ENCODE assay signal across 9 mouse cellular contexts in the genomic region with DNA sequence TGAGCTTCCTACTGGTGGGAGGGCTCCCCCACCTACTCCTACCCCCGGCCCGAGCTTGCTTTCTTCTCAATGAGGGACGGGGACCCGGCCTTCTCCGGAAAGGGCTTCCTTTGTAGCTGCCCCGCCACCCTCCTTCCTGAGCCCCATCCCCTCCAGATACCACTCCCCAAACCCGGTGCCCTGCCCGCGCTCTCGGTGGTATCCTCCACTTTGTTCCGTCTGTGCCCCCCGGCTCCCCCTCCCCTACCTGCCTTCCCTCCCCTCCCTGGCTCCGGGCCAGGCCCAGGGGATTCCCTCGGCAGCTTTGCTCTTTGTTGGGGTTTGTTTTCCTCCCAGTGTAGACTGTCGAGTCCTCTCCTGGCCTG. TPM values are rescaled to one million over a fixed set of nuclear protein-coding genes. Genes with fewer than 3 reads are reported as not detected.
DNase-seq lines count a peak whose midpoint lies in the region; ATAC-seq and TF ChIP-seq lines count a peak whose summit lies in the region.
"Had no signal": no experiment of that assay in that cellular context is flagged by ENCODE, and none has a peak within 500 bp of the region (broad histone marks: within the 10 kb centered on the region; RNA-seq: fewer than 3 reads in every experiment).

No protein-coding gene starts in this region.

- no peak for TF ChIP-seq CTCF in C2C12 (IDR thresholded peaks at IDR 0.05; ENCODE audit: control insufficient read depth, insufficient read depth, insufficient read length)

- DNase-seq in embryonic facial prominence, embryonic 10.5 days (ENCODE audit: low spot score): no peak
- peak; percentile 73 for DNase-seq in naive thymus-derived CD4-positive, alpha-beta T cell, adult 2 months (ENCODE audit: low read depth)
- no peak for DNase-seq in Muller cell, postnatal 12 days (ENCODE audit: inconsistent ontology term)

- WGBS in embryonic facial prominence, embryonic 10.5 days: under 1% methylated on average over 15 of the region's 15 CpGs
- WGBS in intestine, embryonic 15.5 days: under 1% methylated on average over 15 of the region's 15 CpGs

- H3ac ChIP-seq in C2C12 (ENCODE audit: control insufficient read depth, insufficient read length, low read depth): peak overlapping the region; percentile 62

- H3K4me3 ChIP-seq in erythroblast, embryonic 14.5 days (replicated peaks): peak overlapping the region; percentile 66
- peak overlapping the region; percentile 67 for H3K4me3 ChIP-seq in C2C12 (ENCODE audit: insufficient read depth, poor library complexity, severe bottlenecking)
- peak overlapping the region; percentile 99 for H3K4me3 ChIP-seq in embryonic facial prominence, embryonic 10.5 days
- peak overlapping the region; percentile 95 for H3K4me3 ChIP-seq in intestine, embryonic 15.5 days (replicated peaks)

- peaks cover 53% of the 10 kb centered on the region for H3K79me2 ChIP-seq in C2C12 (ENCODE audit: control insufficient read depth, insufficient read depth)

- H3K79me3 ChIP-seq in C2C12 (ENCODE audit: low read depth): peaks cover 34% of the 10 kb centered on the region

- H3K9ac ChIP-seq in intestine, embryonic 15.5 days: peak overlapping the region; percentile 89

- ATAC-seq in erythroblast, adult 5-6 weeks (replicated peaks; ENCODE audit: low FRiP score, poor library complexity, severe bottlenecking): no peak
- peak; percentile 8 for ATAC-seq in intestine, embryonic 15.5 days
- ATAC-seq in megakaryocyte progenitor cell, adult 5-6 weeks (replicated peaks; ENCODE audit: poor library complexity): no peak

- peak overlapping the region; percentile 98 for H3K27ac ChIP-seq in embryonic facial prominence, embryonic 10.5 days (replicated peaks)
- peak overlapping the region; percentile 80 for H3K27ac ChIP-seq in intestine, embryonic 15.5 days

- peaks cover 18% of the 10 kb centered on the region for H3K36me3 ChIP-seq in erythroblast, embryonic 14.5 days (ENCODE audit: control insufficient read depth)
- peaks cover 22% of the 10 kb centered on the region for H3K36me3 ChIP-seq in C2C12 (ENCODE audit: control insufficient read depth, insufficient read depth)
- peaks cover 47% of the 10 kb centered on the region for H3K36me3 ChIP-seq in embryonic facial prominence, embryonic 10.5 days (replicated peaks)
- H3K36me3 ChIP-seq in intestine, embryonic 15.5 days: peaks cover 23% of the 10 kb centered on the region

- peak overlapping the region; percentile 89 for H3K4me2 ChIP-seq in intestine, embryonic 15.5 days (replicated peaks)

- peaks cover 63% of the 10 kb centered on the region for H3K27me3 ChIP-seq in erythroblast, embryonic 14.5 days (ENCODE audit: control insufficient read depth)
- no peaks in the 10 kb centered on the region for H3K27me3 ChIP-seq in C2C12 (ENCODE audit: control insufficient read depth, insufficient read depth, insufficient read length)
- H3K27me3 ChIP-seq in embryonic facial prominence, embryonic 10.5 days (replicated peaks; ENCODE audit: low read depth, poor library complexity, severe bottlenecking): peaks cover 34% of the 10 kb centered on the region
- 0 out of 2 replicates have a peak, but pooled peaks cover 8% of the 10 kb centered on the region for H3K27me3 ChIP-seq in intestine, embryonic 15.5 days (replicated peaks)

- H3K4me1 ChIP-seq in erythroblast, embryonic 14.5 days (ENCODE audit: control insufficient read depth): peaks cover 14% of the 10 kb centered on the region
- H3K4me1 ChIP-seq in embryonic facial prominence, embryonic 10.5 days: peaks cover 49% of the 10 kb centered on the region
- H3K4me1 ChIP-seq in intestine, embryonic 15.5 days (replicated peaks): peaks cover 32% of the 10 kb centered on the region

- H3K9me3 ChIP-seq in erythroblast, embryonic 14.5 days (ENCODE audit: control insufficient read depth, low read length): no peaks in the 10 kb centered on the region
- no peaks in the 10 kb centered on the region for H3K9me3 ChIP-seq in embryonic facial prominence, embryonic 10.5 days
- no peaks in the 10 kb centered on the region for H3K9me3 ChIP-seq in intestine, embryonic 15.5 days

TF ChIP-seq in C2C12, 6 proteins besides CTCF, POLR2A, EP300 and RAD21:
- no peak for TF ChIP-seq FOSL1 (IDR thresholded peaks at IDR 0.05; ENCODE audit: insufficient read depth, low read length, poor library complexity, severe bottlenecking)
- TF ChIP-seq MAX (IDR thresholded peaks at IDR 0.05): no peak
- no peak for TF ChIP-seq MYOG (IDR thresholded peaks at IDR 0.05; ENCODE audit: control insufficient read depth, extremely low read depth, insufficient read length)
- no peak for TF ChIP-seq USF1 (IDR thresholded peaks at IDR 0.05; ENCODE audit: low read depth)
- TF ChIP-seq MYOD1 (IDR thresholded peaks at IDR 0.05; ENCODE audit: control insufficient read depth, insufficient read length, low read depth): no peak
- no peak for TF ChIP-seq CEBPB (IDR thresholded peaks at IDR 0.05; ENCODE audit: low read depth)
TF ChIP-seq in C2C12: peak in this region for 0.

RNA-seq across cellular contexts. Expression of a gene that starts 0.8 kb away (rescaled TPM):
- polyA plus RNA-seq in erythroblast, embryonic 14.5 days (2012): 0.09 and 0.10 TPM in 2 replicates
- 0.19 and 0.42 TPM in 2 replicates for total RNA-seq in erythroblast, adult 5-6 weeks (2015; ENCODE audit: low replicate concordance)
- not detected in 2 replicates for total RNA-seq in erythroblast, adult 5-6 weeks (2017; ENCODE audit: low replicate concordance)
- 14.8 TPM for polyA plus RNA-seq in C2C12 (2012; fragmentation: generic; extraction: Trizol)
- polyA plus RNA-seq in embryonic facial prominence, embryonic 10.5 days (2016; fragmentation: Nextera tagmentation; extraction: Ambion mirVana): 150 and 152 TPM in 2 replicates
- polyA plus RNA-seq in intestine, embryonic 15.5 days (2015; fragmentation: Nextera tagmentation; extraction: Ambion mirVana): 24.8 and 27.0 TPM in 2 replicates
- 1.8 and 2.8 TPM in 2 replicates for total RNA-seq in megakaryocyte progenitor cell, adult 5-6 weeks (2015)
- total RNA-seq in megakaryocyte progenitor cell, adult 5-6 weeks (2017): 3.0 and 3.2 TPM in 2 replicates

RNA-seq across cellular contexts. Expression of a gene that starts 17.2 kb away (rescaled TPM):
- 0.20 and 0.42 TPM in 2 replicates for polyA plus RNA-seq in erythroblast, embryonic 14.5 days (2012)
- 0.38 and 0.42 TPM in 2 replicates for total RNA-seq in erythroblast, adult 5-6 weeks (2015; ENCODE audit: low replicate concordance)
- total RNA-seq in erythroblast, adult 5-6 weeks (2017; ENCODE audit: low replicate concordance): 0.70 and 1.4 TPM in 2 replicates
- polyA plus RNA-seq in C2C12 (2012; fragmentation: generic; extraction: Trizol): 6.4 TPM
- 11.6 and 12.4 TPM in 2 replicates for polyA plus RNA-seq in embryonic facial prominence, embryonic 10.5 days (2016; fragmentation: Nextera tagmentation; extraction: Ambion mirVana)
- polyA plus RNA-seq in intestine, embryonic 15.5 days (2015; fragmentation: Nextera tagmentation; extraction: Ambion mirVana): 7.4 and 7.9 TPM in 2 replicates
- 1.9 and 2.1 TPM in 2 replicates for total RNA-seq in megakaryocyte progenitor cell, adult 5-6 weeks (2015)
- 2.7 and 3.6 TPM in 2 replicates for total RNA-seq in megakaryocyte progenitor cell, adult 5-6 weeks (2017)

RNA-seq across cellular contexts. Expression of a gene that starts 35.6 kb away (rescaled TPM):
- polyA plus RNA-seq in erythroblast, embryonic 14.5 days (2012): not detected in 2 replicates
- not detected in 2 replicates for total RNA-seq in erythroblast, adult 5-6 weeks (2015; ENCODE audit: low replicate concordance)
- not detected in 2 replicates for total RNA-seq in erythroblast, adult 5-6 weeks (2017; ENCODE audit: low replicate concordance)
- polyA plus RNA-seq in C2C12 (2012; fragmentation: generic; extraction: Trizol): not detected
- polyA plus RNA-seq in embryonic facial prominence, embryonic 10.5 days (2016; fragmentation: Nextera tagmentation; extraction: Ambion mirVana): not detected in 2 replicates
- 0.09 and 0.25 TPM in 2 replicates for polyA plus RNA-seq in intestine, embryonic 15.5 days (2015; fragmentation: Nextera tagmentation; extraction: Ambion mirVana)
- total RNA-seq in megakaryocyte progenitor cell, adult 5-6 weeks (2015): not detected in 2 replicates
- not detected in 2 replicates for total RNA-seq in megakaryocyte progenitor cell, adult 5-6 weeks (2017)
- total RNA-seq: left cerebral cortex, postnatal 10 days had no signal

Comparison
In these comparisons a context has a peak if more than half of its experiments do, and no peak if none do; other contexts are left out.
1. RNA of a gene that starts 0.8 kb away (polyA plus RNA-seq): 150 to 152 TPM in embryonic facial prominence, embryonic 10.5 days, 24.8 to 27.0 TPM in intestine, embryonic 15.5 days and 14.8 TPM in C2C12 (single experiment); 0.09 to 0.10 TPM in erythroblast, embryonic 14.5 days; every median in the first group is over 10 times any median in the second.
2. Peak in every context shown above with its lines, with median percentiles within 50 percentile points of each other: H3K4me3 ChIP-seq.